Mouse (Mus musculus): Measurements from ENCODE around the gene Acbd4.

Acbd4 gene

GRCm38 (mm10) chr11:103101481-103101865, at the start of gene Acbd4, which contains the start of gene Plcd3:
Acbd4 (plus strand) TSS chr11:103101682.
Plcd3 (minus strand) TSS chr11:103101658.
- peak in 1 of 2 experiments; percentile 27 for DNase-seq (ENCODE audit: low read depth in 2 of 2, low spot score in 2 of 2)

DNA sequence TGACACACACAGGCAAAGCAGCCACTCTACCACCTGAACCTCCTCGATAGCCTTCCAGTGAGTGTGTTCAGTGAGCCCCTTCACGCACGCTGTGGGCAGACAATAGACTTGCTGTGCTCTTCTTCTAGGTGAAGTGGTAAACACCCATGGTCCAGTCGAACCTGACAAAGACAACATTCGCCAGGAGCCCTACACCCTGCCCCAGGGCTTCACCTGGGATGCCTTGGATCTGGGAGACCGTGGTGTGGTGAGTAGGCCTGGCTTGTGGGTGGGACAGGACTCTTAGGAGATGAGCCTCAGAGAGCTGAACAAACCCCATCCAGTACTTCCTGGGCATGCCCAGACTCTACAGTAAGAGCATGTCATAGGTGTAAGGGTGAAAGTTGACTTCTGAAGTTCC, 49.4 kb upstream of the Acbd4 start:
- DNase-seq (ENCODE audit: low read depth in 2 of 2, low spot score in 2 of 2) = no peak

GRCm38 (mm10) chr11:103053191-103054076, 48.0 kb upstream of the Acbd4 start:
- DNase-seq (ENCODE audit: low read depth in 2 of 2, low spot score in 2 of 2) = no peak

GRCm38 (mm10) chr11:103054798-103055197, 46.7 kb upstream of the Acbd4 start:
- DNase-seq (ENCODE audit: low read depth in 2 of 2, low spot score in 2 of 2) = peak; percentile 57 to 75

- DNase-seq (ENCODE audit: low read depth in 2 of 2, low spot score in 2 of 2) = no peak
Measured at GRCm38 (mm10) chr11:103056636-103057035, 44.8 kb upstream of the Acbd4 start.

DNA sequence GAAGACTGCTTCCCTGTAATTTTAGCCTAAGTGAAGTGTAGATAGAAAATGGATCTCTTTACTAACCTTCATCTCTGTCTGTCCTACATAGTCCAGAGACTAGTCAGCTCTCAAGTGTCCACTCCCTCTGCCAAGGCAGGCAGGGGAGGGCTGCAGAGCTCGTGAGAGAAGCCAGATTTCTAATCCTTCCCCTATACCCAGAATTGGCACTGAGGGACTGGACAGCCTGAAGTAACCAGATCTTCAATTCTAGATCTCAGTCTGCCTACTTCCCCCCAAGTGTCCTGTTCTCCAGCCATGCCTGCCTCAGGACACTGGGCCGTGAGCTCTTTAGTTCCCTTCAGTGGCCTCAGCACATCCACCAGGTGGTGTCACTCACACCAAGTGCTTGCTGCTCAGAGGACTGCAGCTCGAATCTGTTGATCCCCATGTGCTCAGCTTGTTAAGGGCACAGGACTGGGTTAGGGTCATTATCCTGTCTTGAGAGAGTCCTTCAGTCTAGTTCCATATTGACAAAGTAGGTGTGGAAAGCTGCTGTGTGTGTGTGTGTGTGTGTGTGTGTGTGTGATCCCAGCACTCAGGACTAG, 42.9 kb upstream of the Acbd4 start:
- DNase-seq (ENCODE audit: low read depth in 2 of 2, low spot score in 2 of 2) = no peak

DNA sequence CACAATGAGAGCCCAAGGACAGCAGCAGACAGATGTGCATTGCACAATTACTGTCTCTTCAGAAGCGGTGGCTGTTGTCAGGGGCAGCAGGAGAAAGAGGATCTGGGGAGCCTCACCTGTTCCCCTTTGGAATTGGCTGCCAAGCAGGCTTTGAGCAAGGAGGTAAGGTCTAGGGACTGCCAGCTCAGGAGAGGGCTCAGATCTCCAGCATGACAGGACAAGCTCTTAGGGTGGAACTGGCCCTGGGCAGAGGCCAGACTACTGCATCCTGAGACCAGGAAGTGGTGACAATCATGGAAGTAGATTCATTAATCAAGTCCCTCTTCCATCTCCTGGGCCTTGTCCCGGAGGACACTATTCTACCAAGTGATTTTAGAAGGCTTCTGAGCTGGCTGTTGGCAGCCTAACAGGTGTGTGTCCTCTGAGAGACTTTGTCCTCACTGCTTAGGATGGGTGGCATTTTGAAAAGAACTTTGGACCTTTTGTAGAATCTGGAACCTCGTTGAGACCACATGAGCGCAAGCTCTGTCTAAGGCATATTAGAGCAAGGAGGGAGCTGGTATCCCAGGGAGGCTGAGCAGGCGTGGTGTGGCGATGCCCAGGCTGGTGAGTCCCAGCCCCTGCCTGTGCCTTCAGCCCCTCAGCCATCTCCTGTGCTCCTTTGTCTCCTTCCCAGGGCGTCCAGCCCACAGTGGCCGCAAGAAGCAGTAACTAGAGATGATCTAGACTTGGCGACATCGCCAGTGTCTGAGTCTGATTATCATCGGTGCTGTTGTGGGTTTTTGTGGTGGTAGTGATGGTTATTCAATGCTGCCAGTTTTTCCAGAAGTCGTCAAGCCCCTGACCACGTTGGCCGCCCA, 35.1 kb upstream of the Acbd4 start:
- DNase-seq (ENCODE audit: low read depth in 2 of 2, low spot score in 2 of 2) = no peak

DNA sequence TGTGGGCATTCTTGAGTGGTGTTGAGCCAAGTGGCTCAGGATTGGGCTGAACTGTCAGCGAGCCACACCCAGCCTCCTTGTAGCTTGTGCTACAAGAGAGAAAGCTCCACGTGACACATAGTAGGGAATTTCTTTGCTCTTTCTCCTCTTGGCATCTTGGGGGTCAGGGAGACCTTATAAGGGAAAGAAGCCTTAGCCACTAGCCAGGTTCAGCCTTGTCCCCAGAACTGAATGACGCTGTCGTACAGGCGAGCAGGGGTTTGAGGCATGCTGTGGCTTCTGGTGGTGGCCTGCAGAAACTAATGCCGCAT, 34.5 kb upstream of the Acbd4 start:
- no peak for DNase-seq (ENCODE audit: low read depth in 2 of 2, low spot score in 2 of 2)

GRCm38 (mm10) chr11:103067457-103068001, 34.0 kb upstream of the Acbd4 start:
- no peak for DNase-seq (ENCODE audit: low read depth in 2 of 2, low spot score in 2 of 2)

- no peak for DNase-seq (ENCODE audit: low read depth in 2 of 2, low spot score in 2 of 2)
Measured at GRCm38 (mm10) chr11:103068272-103068671, 33.2 kb upstream of the Acbd4 start.

DNA sequence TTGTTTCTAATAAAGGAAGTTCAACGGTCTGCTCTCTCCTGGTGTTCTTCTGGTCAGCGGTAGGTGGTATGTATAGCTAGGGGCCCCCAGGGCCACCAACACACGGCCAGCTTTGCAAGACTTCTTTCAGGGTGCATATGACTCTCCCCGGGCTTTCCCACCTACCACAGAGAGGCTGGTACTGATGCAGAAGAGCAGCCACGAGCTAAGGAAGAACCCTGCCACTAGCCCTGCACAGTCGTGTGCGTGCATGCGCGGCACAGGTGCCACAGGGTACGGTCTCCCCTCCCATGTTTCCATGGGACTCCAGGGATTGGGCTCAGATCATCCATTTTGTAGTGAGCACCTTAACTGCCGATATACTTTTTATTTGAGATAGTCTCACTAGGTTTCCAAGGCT, 32.6 kb upstream of the Acbd4 start:
- no peak for DNase-seq (ENCODE audit: low read depth in 2 of 2, low spot score in 2 of 2)

DNA sequence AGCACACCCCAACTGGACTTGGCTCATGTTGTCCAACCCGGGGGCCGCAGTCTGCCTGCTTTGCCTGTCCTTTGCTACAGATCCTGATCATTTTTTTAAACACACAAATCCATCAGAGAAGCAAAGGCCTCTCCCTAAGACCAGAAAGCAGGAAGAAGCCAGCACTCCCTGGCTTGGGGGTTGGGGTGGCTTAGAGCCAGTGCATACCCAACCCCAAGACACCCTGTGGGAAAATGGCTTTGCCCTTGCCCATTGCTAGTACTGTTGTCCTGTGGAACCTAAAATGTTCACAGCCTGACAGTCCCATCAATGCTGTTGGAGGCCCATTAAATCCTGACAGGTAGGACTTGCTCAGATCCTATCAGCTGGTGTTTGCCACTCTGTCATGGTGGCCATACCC, 31.8 kb upstream of the Acbd4 start:
- no peak for DNase-seq (ENCODE audit: low read depth in 2 of 2, low spot score in 2 of 2)

GRCm38 (mm10) chr11:103070322-103070880, 31.1 kb upstream of the Acbd4 start:
- DNase-seq (ENCODE audit: low read depth in 2 of 2, low spot score in 2 of 2) = no peak

DNA sequence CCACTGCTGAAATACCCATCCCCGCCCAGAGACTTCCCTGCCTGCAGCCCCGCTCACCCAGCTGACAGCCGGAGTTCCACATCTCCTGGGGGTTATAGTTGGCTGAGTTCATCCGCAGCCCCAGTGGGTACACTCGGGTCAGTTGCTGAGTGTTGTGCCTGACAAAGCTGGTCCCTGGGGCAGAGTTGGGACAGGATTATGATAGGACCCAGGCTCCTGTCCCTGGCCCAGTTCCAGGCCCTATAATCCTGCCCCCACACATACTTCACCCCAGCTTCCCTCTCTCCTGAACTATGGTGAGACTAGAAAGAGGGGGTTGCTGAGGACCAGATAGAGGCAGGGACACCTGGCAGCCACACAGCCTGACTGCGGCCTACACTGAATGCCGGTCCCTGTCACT, 27.8 kb upstream of the Acbd4 start:
- DNase-seq (ENCODE audit: low read depth in 2 of 2, low spot score in 2 of 2) = no peak

DNA sequence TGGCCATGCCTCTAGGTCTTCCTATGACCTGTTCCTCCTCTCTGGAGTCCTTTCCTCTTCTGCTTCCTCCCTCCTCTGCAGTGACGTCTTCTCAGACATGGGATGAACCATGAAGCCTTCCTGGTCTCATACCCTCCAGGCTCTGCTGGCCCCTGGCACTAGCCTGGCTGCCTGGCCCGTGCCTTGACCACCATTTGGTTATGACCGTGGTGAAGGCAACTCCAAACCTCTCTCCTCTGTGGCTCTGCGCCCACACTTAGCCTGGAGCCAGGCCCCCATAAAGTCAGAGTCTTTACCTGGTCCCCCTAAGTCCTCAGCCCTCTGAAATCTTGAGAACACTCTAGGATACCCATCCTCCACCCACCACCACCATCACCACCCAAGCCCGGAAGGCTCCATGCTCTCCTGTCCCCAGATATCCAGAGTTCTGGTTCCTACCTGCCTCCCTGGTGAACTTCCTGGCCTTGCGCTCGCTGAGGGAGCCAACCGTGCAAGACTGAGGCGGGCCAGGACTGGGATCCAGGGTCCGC, 27.3 kb upstream of the Acbd4 start:
- no peak for DNase-seq (ENCODE audit: low read depth in 2 of 2, low spot score in 2 of 2)

GRCm38 (mm10) chr11:103074796-103075323, 26.6 kb upstream of the Acbd4 start:
- DNase-seq (ENCODE audit: low read depth in 2 of 2, low spot score in 2 of 2) = no peak

DNA sequence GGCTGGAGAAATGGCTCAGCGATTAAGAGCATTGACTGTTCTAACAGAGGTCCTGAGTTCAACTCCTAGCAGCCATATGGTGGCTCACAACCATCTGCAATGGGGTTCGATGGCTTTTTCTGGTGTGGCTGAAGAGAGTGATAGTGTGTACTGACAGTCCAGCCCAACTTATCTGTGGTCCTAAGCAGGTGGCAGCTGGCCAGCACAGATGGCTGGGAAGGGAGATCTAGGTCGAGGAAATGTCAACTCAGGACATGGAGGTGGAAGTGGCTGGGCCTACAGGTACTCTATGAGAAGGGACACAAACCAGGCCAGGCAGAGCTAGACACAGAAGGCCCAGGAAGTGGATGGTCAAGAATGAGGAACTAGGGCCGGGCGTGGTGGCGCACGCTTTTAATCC, 25.5 kb upstream of the Acbd4 start:
- no peak for DNase-seq (ENCODE audit: low read depth in 2 of 2, low spot score in 2 of 2)

- DNase-seq (ENCODE audit: low read depth in 2 of 2, low spot score in 2 of 2) = no peak
Measured at GRCm38 (mm10) chr11:103076581-103076980, 24.9 kb upstream of the Acbd4 start.

- DNase-seq (ENCODE audit: low read depth in 2 of 2, low spot score in 2 of 2) = no peak
Measured at GRCm38 (mm10) chr11:103078131-103078530, 23.4 kb upstream of the Acbd4 start.

DNA sequence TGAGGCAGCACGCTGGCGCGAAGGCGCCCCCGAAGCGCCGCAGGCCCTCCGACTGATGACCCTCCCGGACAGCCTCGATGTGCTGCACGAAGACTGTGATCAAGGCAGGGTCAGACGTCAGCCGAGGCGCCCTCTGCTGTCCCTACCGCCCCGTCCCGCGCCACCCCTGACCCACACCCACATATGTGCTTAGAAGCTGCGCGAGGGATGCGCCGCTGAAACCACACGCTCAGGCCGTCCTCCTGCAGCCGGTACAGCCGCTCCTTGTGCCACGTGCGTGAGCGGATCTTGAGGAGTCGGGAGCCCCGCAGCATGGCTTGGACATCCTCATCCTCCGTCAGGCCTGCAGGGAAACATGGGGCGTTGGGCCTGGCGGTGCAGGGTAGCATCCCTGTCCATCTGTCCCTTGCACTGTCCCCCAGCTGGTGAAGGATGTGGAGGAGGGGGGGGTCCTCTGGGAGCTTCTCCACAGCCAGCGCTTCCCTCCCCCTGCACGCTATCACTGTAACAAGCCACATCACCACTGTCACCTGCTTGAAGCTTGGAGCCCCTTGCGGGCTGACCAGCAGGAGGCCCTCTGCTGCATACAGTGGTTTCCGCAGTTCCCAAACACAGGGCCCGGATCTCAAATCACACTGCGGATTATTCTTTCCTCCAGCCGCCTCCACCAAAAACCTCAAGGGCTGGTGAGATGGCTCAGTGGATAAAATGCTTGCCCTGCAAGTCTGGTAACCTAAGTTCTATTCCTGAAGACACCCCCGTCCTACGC, 21.0 kb upstream of the Acbd4 start:
- no peak for DNase-seq (ENCODE audit: low read depth in 2 of 2, low spot score in 2 of 2)
